Mouse (Mus musculus) neural tube, embryonic 13.5 days (tissue): ENCODE data around the gene Tomm20. TPM values are rescaled to one million over a fixed set of nuclear protein-coding genes. Genes with fewer than 3 reads are reported as not detected.
"Not testable (repeated sequence)": the region's sequence is repeated elsewhere in the genome, so short reads cannot be mapped to it uniquely, and the experiment has no call there.

Source experiments
- ATAC-seq: fragments of 200-750 bp; cut with Nextera tagmentation; 2 replicates; pipeline ENCODE4 v1.8.0; 2017; ENCODE audit warnings: low read depth, mild to moderate bottlenecking, moderate TSS enrichment, moderate library complexity
- H3K27ac ChIP-seq: fragments of 300-500 bp; sonication (generic); replicated peaks from 2 replicates; pipeline ENCODE4 v1.5.1; 2015; ENCODE audit warnings: moderate library complexity, mild to moderate bottlenecking, inconsistent platforms
- H3K27me3 ChIP-seq: fragments of 300-500 bp; sonication (generic); 2 replicates; pipeline ENCODE4 v1.6.1; 2015; ENCODE audit warnings: mild to moderate bottlenecking, inconsistent platforms
- H3K36me3 ChIP-seq: fragments of 300-500 bp; sonication (generic); 2 replicates; pipeline ENCODE4 v1.6.1; 2015; ENCODE audit warnings: mild to moderate bottlenecking, inconsistent platforms
- H3K4me1 ChIP-seq: fragments of 300-500 bp; sonication (generic); replicated peaks from 2 replicates; pipeline ENCODE4 v1.6.1; 2015; ENCODE audit warnings: inconsistent platforms
- H3K4me2 ChIP-seq: fragments of 300-500 bp; sonication (generic); 2 replicates; pipeline ENCODE4 v1.6.1; 2015; ENCODE audit warnings: inconsistent platforms, mild to moderate bottlenecking, moderate library complexity
- H3K4me3 ChIP-seq: fragments of 300-500 bp; sonication (generic); 2 replicates; pipeline ENCODE4 v1.5.1; 2015; ENCODE audit warnings: mild to moderate bottlenecking, inconsistent platforms
- H3K9ac ChIP-seq: fragments of 300-500 bp; sonication (generic); 2 replicates; pipeline ENCODE4 v1.6.1; 2015; ENCODE audit warnings: moderate library complexity, mild to moderate bottlenecking, inconsistent platforms
- H3K9me3 ChIP-seq: fragments of 300-500 bp; sonication (generic); 2 replicates; pipeline ENCODE4 v1.6.1; 2016; ENCODE audit warnings: inconsistent platforms
- WGBS: fragments of 180-500 bp; shearing (Covaris S2); methylation state at CpG from one replicate; pipeline ENCODE4 v1.1.7; 2015; 5-methylcytosine and 5-hydroxymethylcytosine counted together
- polyA plus RNA-seq: library from polyadenylated mRNA; unstranded; fragments of >200 nt; fragmentation: Nextera tagmentation; extraction: Ambion mirVana; gene quantifications from 2 replicates; pipeline ENCODE4 v1.2.1, GENCODE M21; 2015

Gene Tomm20
- polyA plus RNA-seq, 1 experiment from 2014 or later: 211 TPM

GRCm38 (mm10) chr8:126914107-126914490 lies 31.5 kb downstream of the Tomm20 start:
- not testable (repeated sequence) for H3K27me3 ChIP-seq, H3K9me3 ChIP-seq, H3K4me2 ChIP-seq, H3K36me3 ChIP-seq, H3K9ac ChIP-seq, ATAC-seq, H3K4me3 ChIP-seq
- Histone ChIP-seq H3K27ac (0 out of 2 replicates have a peak overlapping the region, but pooled peaks have one; percentile 5), H3K4me1 (peaks cover 31% of the 10 kb centered on the region)
- WGBS: 66% methylated on average over 10 of the region's 10 CpGs

- no peak overlapping the region for H3K9ac ChIP-seq
- peak; percentile 59 for ATAC-seq
- H3K4me3 ChIP-seq: no peak overlapping the region
- H3K9me3 ChIP-seq: no peaks in the 10 kb centered on the region
- 0 out of 2 replicates have a peak overlapping the region, but pooled peaks have one; percentile 38 for H3K27ac ChIP-seq
- 44% methylated on average over 12 of the region's 12 CpGs for WGBS
- H3K4me1 ChIP-seq: peaks cover 37% of the 10 kb centered on the region
- no peaks in the 10 kb centered on the region for H3K27me3 ChIP-seq
- no peaks in the 10 kb centered on the region for H3K36me3 ChIP-seq
- H3K4me2 ChIP-seq: no peak overlapping the region
These were observed 32.2 kb downstream of the Tomm20 start for GRCm38 (mm10) chr8:126913241-126914106.

GRCm38 (mm10) chr8:126909371-126909802 lies 36.3 kb downstream of the Tomm20 start:
- H3K4me3 ChIP-seq: no peak overlapping the region
- H3K36me3 ChIP-seq: no peaks in the 10 kb centered on the region
- no peak for ATAC-seq
- no peaks in the 10 kb centered on the region for H3K27me3 ChIP-seq
- no peak overlapping the region for H3K9ac ChIP-seq
- WGBS: 58% methylated on average over 10 of the region's 10 CpGs
- H3K4me2 ChIP-seq: no peak overlapping the region
- no peaks in the 10 kb centered on the region for H3K9me3 ChIP-seq
- 0 out of 2 replicates have a peak overlapping the region, but pooled peaks have one; percentile 14 for H3K27ac ChIP-seq
- H3K4me1 ChIP-seq: peaks cover 28% of the 10 kb centered on the region

- Histone ChIP-seq H3K27ac (no peak overlapping the region), H3K4me2 (no peak overlapping the region), H3K36me3 (no peaks in the 10 kb centered on the region), H3K27me3 (no peaks in the 10 kb centered on the region), H3K9me3 (no peaks in the 10 kb centered on the region), H3K4me1 (peaks cover 24% of the 10 kb centered on the region), H3K4me3 (no peak overlapping the region), H3K9ac (no peak overlapping the region)
- ATAC-seq: no peak
- 67% methylated on average over 6 of the region's 6 CpGs for WGBS
These were observed 36.8 kb downstream of the Tomm20 start for GRCm38 (mm10) chr8:126908805-126909204.

GRCm38 (mm10) chr8:126907968-126908367 lies 37.7 kb downstream of the Tomm20 start:
- H3K27me3 ChIP-seq: no peaks in the 10 kb centered on the region
- no peaks in the 10 kb centered on the region for H3K36me3 ChIP-seq
- no peaks in the 10 kb centered on the region for H3K9me3 ChIP-seq
- 0 out of 2 replicates have a peak, but pooled peaks have one; percentile 16 for ATAC-seq
- no peak overlapping the region for H3K4me3 ChIP-seq
- peaks cover 16% of the 10 kb centered on the region for H3K4me1 ChIP-seq
- no peak overlapping the region for H3K27ac ChIP-seq
- H3K9ac ChIP-seq: no peak overlapping the region
- H3K4me2 ChIP-seq: no peak overlapping the region
- 84% methylated on average over 9 of the region's 9 CpGs for WGBS

- ATAC-seq: peak; percentile 66
- H3K9me3 ChIP-seq: no peaks in the 10 kb centered on the region
- no peaks in the 10 kb centered on the region for H3K27me3 ChIP-seq
- no peak overlapping the region for H3K4me3 ChIP-seq
- H3K4me2 ChIP-seq: no peak overlapping the region
- 71% methylated on average over 3 of the region's 3 CpGs for WGBS
- H3K4me1 ChIP-seq: peaks cover 16% of the 10 kb centered on the region
- H3K36me3 ChIP-seq: no peaks in the 10 kb centered on the region
- no peak overlapping the region for H3K27ac ChIP-seq
- H3K9ac ChIP-seq: no peak overlapping the region
These were observed 38.3 kb downstream of the Tomm20 start for GRCm38 (mm10) chr8:126907374-126907773.

GRCm38 (mm10) chr8:126905387-126905786 lies 40.3 kb downstream of the Tomm20 start:
- Histone ChIP-seq H3K36me3 (no peaks in the 10 kb centered on the region), H3K4me3 (no peak overlapping the region), H3K4me2 (no peak overlapping the region), H3K9ac (no peak overlapping the region), H3K4me1 (peaks cover 16% of the 10 kb centered on the region), H3K9me3 (no peaks in the 10 kb centered on the region), H3K27ac (no peak overlapping the region), H3K27me3 (no peaks in the 10 kb centered on the region)
- no peak for ATAC-seq
- 89% methylated on average over 3 of the region's 3 CpGs for WGBS

- peaks cover 5% of the 10 kb centered on the region for H3K4me1 ChIP-seq
- 85% methylated on average over 9 of the region's 9 CpGs for WGBS
- no peak overlapping the region for H3K9ac ChIP-seq
- H3K4me2 ChIP-seq: no peak overlapping the region
- no peaks in the 10 kb centered on the region for H3K36me3 ChIP-seq
- no peaks in the 10 kb centered on the region for H3K9me3 ChIP-seq
- ATAC-seq: no peak
- H3K27me3 ChIP-seq: no peaks in the 10 kb centered on the region
- H3K4me3 ChIP-seq: no peak overlapping the region
- no peak overlapping the region for H3K27ac ChIP-seq
These were observed 41.7 kb downstream of the Tomm20 start for GRCm38 (mm10) chr8:126903927-126904326.

GRCm38 (mm10) chr8:126903224-126903895 lies 42.3 kb downstream of the Tomm20 start:
- H3K27ac ChIP-seq: no peak overlapping the region
- no peak for ATAC-seq
- H3K4me2 ChIP-seq: no peak overlapping the region
- H3K9ac ChIP-seq: no peak overlapping the region
- H3K27me3 ChIP-seq: no peaks in the 10 kb centered on the region
- H3K36me3 ChIP-seq: no peaks in the 10 kb centered on the region
- no peak overlapping the region for H3K4me3 ChIP-seq
- WGBS: 73% methylated on average over 9 of the region's 9 CpGs
- no peaks in the 10 kb centered on the region for H3K4me1 ChIP-seq
- H3K9me3 ChIP-seq: no peaks in the 10 kb centered on the region

GRCm38 (mm10) chr8:126901612-126902011 lies 44.0 kb downstream of the Tomm20 start:
- ATAC-seq: no peak
- Histone ChIP-seq H3K4me2 (no peak overlapping the region), H3K9ac (no peak overlapping the region), H3K27me3 (no peaks in the 10 kb centered on the region), H3K9me3 (no peaks in the 10 kb centered on the region), H3K27ac (no peak overlapping the region), H3K4me1 (no peaks in the 10 kb centered on the region), H3K36me3 (no peaks in the 10 kb centered on the region), H3K4me3 (no peak overlapping the region)
- 93% methylated on average over 1 of the region's 1 CpGs for WGBS

GRCm38 (mm10) chr8:126901049-126901448 lies 44.6 kb downstream of the Tomm20 start:
- Histone ChIP-seq H3K4me1 (no peaks in the 10 kb centered on the region), H3K36me3 (no peaks in the 10 kb centered on the region), H3K9me3 (no peaks in the 10 kb centered on the region), H3K27me3 (no peaks in the 10 kb centered on the region), H3K4me3 (no peak overlapping the region), H3K9ac (no peak overlapping the region), H3K4me2 (no peak overlapping the region), H3K27ac (no peak overlapping the region)
- no peak for ATAC-seq
- 83% methylated on average over 2 of the region's 2 CpGs for WGBS

GRCm38 (mm10) chr8:126895133-126895532 lies 50.5 kb downstream of the Tomm20 start:
- Histone ChIP-seq H3K27me3 (no peaks in the 10 kb centered on the region), H3K4me1 (peaks cover 10% of the 10 kb centered on the region; the same call in 1 of the 2 replicates), H3K36me3 (no peaks in the 10 kb centered on the region), H3K4me2 (no peak overlapping the region), H3K9me3 (no peaks in the 10 kb centered on the region), H3K27ac (no peak overlapping the region; the same call in 1 of the 2 replicates), H3K9ac (no peak overlapping the region), H3K4me3 (no peak overlapping the region)
- ATAC-seq: no peak
- 53% methylated on average over 6 of the region's 6 CpGs for WGBS
